Mouse (Mus musculus) kidney, adult 2 months (tissue): Measurements from ENCODE around the gene Mcrs1.

Experiments
- CTCF ChIP-seq: fragments of 200-500 bp; conservative IDR thresholded peaks from 2 replicates; pipeline ENCODE4 v1.5.1; 2011; ENCODE audit warnings: low read depth, mild to moderate bottlenecking, control low read depth, low read length, moderate library complexity, mixed read lengths; ENCODE audit not compliant: insufficient read depth, insufficient read length
- POLR2A ChIP-seq: fragments of 200-500 bp; IDR thresholded peaks from one replicate; pipeline ENCODE4 v1.6.1; 2011; ENCODE audit warnings: low read depth, low read length, control low read depth

DNA sequence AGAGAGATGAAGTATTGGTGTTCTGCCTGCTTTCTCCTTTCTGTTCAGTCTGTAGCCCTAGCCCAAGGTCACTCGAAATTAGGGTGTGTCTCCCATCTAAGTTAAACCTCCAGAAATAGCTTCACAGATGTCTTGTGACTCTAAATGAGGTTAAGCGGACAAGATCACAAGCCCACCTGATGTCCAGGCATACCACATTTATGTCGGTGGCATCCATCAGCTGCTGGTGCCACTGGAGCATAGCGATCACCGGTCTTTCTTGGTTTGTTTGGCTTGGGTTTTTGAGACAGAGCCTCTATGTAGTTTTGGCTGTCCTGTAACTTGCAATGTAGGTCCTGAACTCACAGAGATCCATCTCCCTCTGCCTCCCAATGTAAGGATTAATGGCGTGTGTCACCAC lies 2.0 kb upstream of the Mcrs1 start:
- TF ChIP-seq CTCF (no peak), POLR2A (no peak)
